Mouse (Mus musculus) embryonic fibroblast, embryonic 13.5 days (primary cell): ENCODE data around the gene Tmsb15b2. TPM values are rescaled to one million over a fixed set of nuclear protein-coding genes. Genes with fewer than 3 reads are reported as not detected.
"Not testable (repeated sequence)": the region's sequence is repeated elsewhere in the genome, so short reads cannot be mapped to it uniquely, and the experiment has no call there.

Experiments used
- H3K27ac ChIP-seq: 2 replicates; pipeline ENCODE4 v1.5.1; 2012; ENCODE audit warnings: low read length, control low read depth, inconsistent platforms; ENCODE audit not compliant: insufficient read depth
- H3K4me1 ChIP-seq: 2 replicates; pipeline ENCODE4 v1.6.1; 2011; ENCODE audit warnings: low read length; ENCODE audit not compliant: control insufficient read depth, insufficient read depth
- H3K4me3 ChIP-seq: 2 replicates; pipeline ENCODE4 v1.5.1; 2011; ENCODE audit warnings: mild to moderate bottlenecking, control low read depth, low read length; ENCODE audit not compliant: insufficient read depth
- CTCF ChIP-seq: IDR thresholded peaks from 2 replicates; pipeline ENCODE4 v1.5.1; 2011; ENCODE audit warnings: mild to moderate bottlenecking, control low read depth, low read length, moderate library complexity, borderline replicate concordance; ENCODE audit not compliant: insufficient read depth
- POLR2A ChIP-seq: IDR thresholded peaks from 2 replicates; pipeline ENCODE4 v1.6.1; 2011; ENCODE audit warnings: low read depth, mild to moderate bottlenecking, control low read depth, low read length, moderate library complexity
- polyA plus RNA-seq: library from polyadenylated mRNA; stranded (reverse); fragments of >200 nt; gene quantifications from 2 replicates; pipeline ENCODE4 v1.2.4, GENCODE M21; 2011; ENCODE audit warnings: low read depth; ENCODE audit not compliant: missing spikeins, insufficient read length

The Tmsb15b2 gene
- polyA plus RNA-seq, 1 experiment = 4.5 TPM

- TF ChIP-seq CTCF = peak; percentile 32; the same call in 1 of the 2 replicates
- no peak for TF ChIP-seq POLR2A
- no peak overlapping the region for H3K27ac ChIP-seq
- no peaks in the 10 kb centered on the region for H3K4me1 ChIP-seq
- no peak overlapping the region for H3K4me3 ChIP-seq
Measured at GRCm38 (mm10) chrX:136978616-136979015, 3.3 kb upstream of the Tmsb15b2 start.

DNA sequence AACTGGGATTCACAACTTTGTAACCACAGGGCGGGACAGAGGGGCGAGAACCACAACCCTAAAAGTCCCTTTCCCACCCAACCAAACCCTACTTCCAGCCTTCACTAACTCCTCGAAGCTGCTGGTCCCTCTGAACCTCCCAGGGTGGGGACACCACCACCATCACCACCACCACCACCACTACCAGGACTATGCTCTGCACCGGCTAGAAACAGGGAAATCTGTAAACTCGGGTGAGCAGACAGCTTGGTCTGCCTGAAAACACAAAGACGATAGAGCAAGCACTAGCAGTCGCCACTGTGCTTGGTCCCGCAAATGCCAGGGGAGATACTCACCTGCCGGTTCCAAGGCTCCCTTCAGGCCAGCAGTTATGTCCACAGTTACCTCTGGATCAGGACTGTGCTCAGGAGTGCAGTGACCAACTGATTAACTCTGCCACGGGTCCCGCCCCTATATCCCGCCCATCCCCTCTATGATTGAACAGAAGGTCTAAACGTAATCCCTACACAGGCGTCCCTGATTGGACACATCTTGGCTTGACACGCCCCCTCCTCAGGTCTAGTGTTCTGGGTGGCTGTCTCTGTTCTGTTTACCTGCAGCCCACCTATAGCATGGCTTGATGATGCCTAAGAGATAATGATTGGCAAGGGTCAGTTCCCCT lies 1.3 kb upstream of the Tmsb15b2 start, which contains the start of the genes Tmsb15l and Tmsb15b1:
Gene Tmsb15l, minus strand, starts transcription at position 446 of the 661 bp plus-strand sequence.
Gene Tmsb15b1, minus strand, starts transcription at position 451 of the 661 bp plus-strand sequence.
- no peak within 1 kb of the TSS for H3K27ac ChIP-seq
- no peaks in the 10 kb centered on the region for H3K4me1 ChIP-seq
- peak; percentile 39; the same call in 1 of the 2 replicates for TF ChIP-seq POLR2A
- no peak for TF ChIP-seq CTCF
- peak within 1 kb of the TSS; percentile 29 for H3K4me3 ChIP-seq

- Histone ChIP-seq H3K27ac (no peak overlapping the region), H3K4me3 (no peak overlapping the region), H3K4me1 (no peaks in the 10 kb centered on the region)
- TF ChIP-seq POLR2A = no peak
- TF ChIP-seq CTCF = peak; percentile 33; the same call in 1 of the 2 replicates
Measured at GRCm38 (mm10) chrX:136959688-136960087, 15.6 kb downstream of the Tmsb15b2 start.

DNA sequence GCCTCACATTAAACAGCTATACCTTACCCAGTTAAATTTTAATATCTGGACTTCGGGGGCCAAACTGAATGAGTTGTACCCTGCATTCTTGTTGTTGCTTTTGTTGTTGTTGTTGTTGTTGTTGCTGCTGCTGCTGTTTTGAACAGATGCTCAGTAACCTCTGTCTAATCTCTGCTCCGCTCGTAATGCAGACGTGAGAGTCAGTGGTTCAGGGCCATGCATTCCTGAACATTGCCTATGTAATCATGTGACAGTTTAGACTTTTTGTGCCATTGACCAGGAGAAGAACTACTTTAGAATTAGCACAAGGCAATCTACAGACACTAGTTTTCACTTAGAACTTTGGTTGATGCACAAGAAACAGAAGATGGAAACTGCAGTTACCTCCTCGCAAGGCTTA lies 17.0 kb downstream of the Tmsb15b2 start:
- H3K4me3 ChIP-seq, H3K4me1 ChIP-seq, H3K27ac ChIP-seq: not testable (repeated sequence)

DNA sequence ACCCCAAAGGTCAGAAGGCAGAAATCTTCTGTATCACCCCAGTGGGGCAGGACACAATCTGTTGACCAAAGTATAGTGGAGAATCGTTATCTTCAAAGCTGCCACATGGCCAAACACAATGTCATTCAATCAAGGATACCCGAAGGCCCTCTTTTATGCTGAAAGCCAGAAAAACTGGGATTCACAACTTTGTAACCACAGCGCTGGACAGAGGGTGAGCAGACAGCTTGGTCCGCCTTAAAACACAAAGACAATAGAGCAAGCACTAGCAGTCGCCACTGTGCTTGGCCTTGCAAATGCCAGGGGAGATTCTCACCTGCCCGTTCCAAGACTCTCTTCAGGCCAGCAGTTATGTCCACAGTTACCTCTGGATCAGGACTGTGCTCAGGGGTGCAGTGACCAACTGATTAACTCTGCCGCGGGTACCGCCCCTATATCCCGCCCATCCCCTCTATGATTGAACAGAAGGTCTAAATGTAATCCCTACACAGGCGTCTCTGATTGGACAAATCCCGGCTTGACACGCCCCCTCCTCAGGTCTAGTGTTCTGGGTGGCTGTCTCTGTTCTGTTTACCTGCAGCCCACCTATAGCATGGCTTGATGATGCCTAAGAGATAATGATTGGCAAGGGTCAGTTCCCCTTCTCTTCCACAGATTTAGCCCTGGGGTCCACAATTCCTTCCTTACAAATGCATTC lies 17.6 kb downstream of the Tmsb15b2 start:
- H3K4me1 ChIP-seq, H3K4me3 ChIP-seq, H3K27ac ChIP-seq: not testable (repeated sequence)

DNA sequence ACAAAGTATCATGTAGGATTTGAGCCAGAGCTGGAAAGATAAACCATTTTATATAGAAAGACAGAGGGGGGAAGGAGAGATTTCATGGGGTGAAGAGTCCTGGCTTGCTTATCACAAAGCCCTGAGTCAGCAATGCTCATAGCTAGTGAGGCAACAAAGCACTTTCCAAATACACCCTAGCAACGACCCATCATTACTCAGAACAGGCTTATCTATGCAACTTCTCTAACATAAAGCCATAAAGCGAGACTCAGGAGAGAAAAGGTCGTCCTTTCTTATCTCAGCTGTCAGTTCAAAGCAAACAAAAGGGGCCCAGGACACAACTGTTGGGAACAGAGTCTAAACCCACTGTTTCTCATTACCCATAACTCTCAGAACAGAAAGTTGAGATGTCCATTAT lies 37.3 kb downstream of the Tmsb15b2 start:
- Histone ChIP-seq H3K4me3 (no peak overlapping the region), H3K27ac (no peak overlapping the region)

GRCm38 (mm10) chrX:136927031-136927430 lies 48.3 kb downstream of the Tmsb15b2 start, which contains the start of gene H2bfm:
TSS of gene H2bfm (plus strand) at chrX:136927325.
- TF ChIP-seq CTCF (no peak), POLR2A (no peak)
- Histone ChIP-seq H3K4me1 (no peaks in the 10 kb centered on the region), H3K4me3 (no peak within 1 kb of the TSS), H3K27ac (no peak within 1 kb of the TSS)

More for the DNA sequence above, 37.3 kb downstream of the Tmsb15b2 start:
- no peak for TF ChIP-seq CTCF
- TF ChIP-seq POLR2A = no peak
- no peaks in the 10 kb centered on the region for H3K4me1 ChIP-seq

- Histone ChIP-seq H3K4me1 (no peaks in the 10 kb centered on the region), H3K4me3 (no peak overlapping the region), H3K27ac (no peak overlapping the region)
- TF ChIP-seq POLR2A = no peak
- no peak for TF ChIP-seq CTCF
Measured at GRCm38 (mm10) chrX:136925863-136926262, 49.4 kb downstream of the Tmsb15b2 start.

Other genes starting within 250 kb of the Tmsb15b2 start
- 634 and 777 TPM in 2 replicates for gene Morf4l2, start 231.8 kb downstream of the Tmsb15b2 start, polyA plus RNA-seq
- not detected in 2 replicates for gene Glra4, start 195.4 kb downstream of the Tmsb15b2 start, polyA plus RNA-seq
- gene Plp1, start 152.8 kb downstream of the Tmsb15b2 start, polyA plus RNA-seq = 1.2 and 2.6 TPM in 2 replicates
- 0.12 TPM in 1 of 2 replicates, not detected in the other for gene Rab9b, start 106.7 kb downstream of the Tmsb15b2 start, polyA plus RNA-seq
- gene H2bfm, start 48.2 kb downstream of the Tmsb15b2 start, polyA plus RNA-seq = not detected in 2 replicates
- gene Tmsb15l, start 1.4 kb upstream of the Tmsb15b2 start, polyA plus RNA-seq = 1.1 TPM in 1 of 2 replicates, not detected in the other
- gene Tmsb15b1, start 1.4 kb upstream of the Tmsb15b2 start, polyA plus RNA-seq = 16.7 and 18.6 TPM in 2 replicates
- 2.7 and 4.5 TPM in 2 replicates for gene Zcchc18, start 17.7 kb upstream of the Tmsb15b2 start, polyA plus RNA-seq
- gene Slc25a53, start 62.8 kb upstream of the Tmsb15b2 start, polyA plus RNA-seq = 6.7 and 8.0 TPM in 2 replicates
- 7.9 and 8.1 TPM in 2 replicates for gene Fam199x, start 74.1 kb upstream of the Tmsb15b2 start, polyA plus RNA-seq
- gene Esx1, start 146.6 kb upstream of the Tmsb15b2 start, polyA plus RNA-seq = not detected in 2 replicates